Mouse (Mus musculus) C2C12 (cell line): ENCODE results near the gene Gm44805.

Experiments
- CTCF ChIP-seq: IDR thresholded peaks from one replicate; pipeline ENCODE4 v1.5.1; 2011; ENCODE audit not compliant: control insufficient read depth, insufficient read depth, insufficient read length
- MAX ChIP-seq: IDR thresholded peaks from one replicate; pipeline ENCODE4 v1.6.1; 2011; ENCODE audit warnings: mild to moderate bottlenecking, control low read depth
- MYOG ChIP-seq: IDR thresholded peaks from one replicate; pipeline ENCODE4 v1.6.1; 2011; ENCODE audit not compliant: control insufficient read depth, insufficient read length; ENCODE audit errors: extremely low read depth
- USF1 ChIP-seq: IDR thresholded peaks from one replicate; pipeline ENCODE4 v1.6.1; 2011; ENCODE audit warnings: low read depth, mild to moderate bottlenecking, control low read depth, moderate library complexity

DNA sequence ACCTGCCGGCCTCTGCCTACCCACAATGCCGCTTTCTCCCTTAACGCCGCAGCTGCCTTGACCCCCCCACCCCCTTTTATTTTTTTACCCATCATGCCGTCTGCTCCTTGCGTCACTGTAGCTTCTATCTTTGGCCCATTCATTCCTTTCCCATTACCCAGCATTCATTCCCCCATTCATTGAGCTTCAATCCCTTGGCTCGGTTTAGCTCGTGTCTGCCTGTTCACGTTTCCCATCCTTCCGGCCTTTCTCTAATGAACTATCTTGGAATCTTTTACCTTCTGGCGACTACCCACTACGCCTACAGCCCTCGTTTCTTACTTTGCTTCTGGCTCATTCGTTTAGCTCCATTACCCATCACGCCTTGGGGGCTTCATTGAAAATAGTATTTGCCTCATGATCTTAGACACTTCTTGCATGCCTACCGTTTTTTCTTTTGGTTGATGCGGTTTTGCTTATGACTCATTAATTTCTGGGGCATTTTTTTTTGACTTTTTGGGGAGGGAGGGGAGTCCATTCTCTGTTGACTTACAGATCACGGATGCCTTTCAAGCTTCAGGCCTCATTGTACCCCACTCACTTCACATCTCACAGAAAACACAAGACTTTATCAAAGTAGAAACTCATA lies 34.9 kb upstream of the Gm44805 start:
- TF ChIP-seq CTCF (no peak), USF1 (no peak), MAX (no peak), MYOG (no peak)
